Mouse (Mus musculus) T-helper 17 cell (primary cell): ENCODE measurements at regions not wholly inside any gene's neighbourhood (a gene's known extent, or its start where the extent isn't known, plus 50 kb on each side); places are given as distances from the start of the nearest gene placed in this dataset.

Experiments used
- in situ Hi-C, 2 experiments: fragments of 300-600 bp; cut with MboI, MseI; formaldehyde crosslinking; loops; 1 replicate in 1 of 2; 2 replicates in 1 of 2; pipeline ENCODE4 v1.15.1; 2025; ENCODE audit warnings: high pct_unique_total_duplicates in 2 of 2

- in situ Hi-C loops = no loop called here
Observed at GRCm38 (mm10) chr1:42231897-42232296, 463.7 kb upstream of the Pou3f3 start.

GRCm38 (mm10) chr1:42232716-42233115, 462.9 kb upstream of the Pou3f3 start:
- in situ Hi-C loops = no loop called here

- in situ Hi-C loops = no loop called here
Observed at GRCm38 (mm10) chr1:42233289-42233688, 462.3 kb upstream of the Pou3f3 start.

GRCm38 (mm10) chr1:42236466-42237010, 459.0 kb upstream of the Pou3f3 start:
- in situ Hi-C loops = no loop called here

- in situ Hi-C loops = no loop called here
Observed at GRCm38 (mm10) chr1:42238408-42238807, 457.2 kb upstream of the Pou3f3 start.

- in situ Hi-C loops = no loop called here
Observed at GRCm38 (mm10) chr1:42241172-42241571, 454.4 kb upstream of the Pou3f3 start.

- in situ Hi-C loops = no loop called here
Observed at GRCm38 (mm10) chr1:42241601-42242220, 453.9 kb upstream of the Pou3f3 start.

GRCm38 (mm10) chr1:42242586-42243457, 452.7 kb upstream of the Pou3f3 start:
- in situ Hi-C loops = no loop called here

- in situ Hi-C loops = no loop called here
Observed at GRCm38 (mm10) chr1:42243458-42243855, 452.1 kb upstream of the Pou3f3 start.

GRCm38 (mm10) chr1:42243878-42244277, 451.7 kb upstream of the Pou3f3 start:
- in situ Hi-C loops = no loop called here

- in situ Hi-C loops = loop anchor here in 1 of 2 experiments (10.0 kb wide), 1 partner anchor 1352 kb away; no protein-coding TSS in a partner anchor
Observed at GRCm38 (mm10) chr1:42252386-42252785, 443.2 kb upstream of the Pou3f3 start.

GRCm38 (mm10) chr1:42253786-42254185, 441.8 kb upstream of the Pou3f3 start:
- in situ Hi-C loops = loop anchor here in 1 of 2 experiments (10.0 kb wide), 1 partner anchor 1351 kb away; no protein-coding TSS in a partner anchor

- in situ Hi-C loops = loop anchor here in 1 of 2 experiments (10.0 kb wide), 1 partner anchor 1348 kb away; no protein-coding TSS in a partner anchor
Observed at GRCm38 (mm10) chr1:42256911-42257595, 438.5 kb upstream of the Pou3f3 start.

GRCm38 (mm10) chr1:42257801-42258593, 437.6 kb upstream of the Pou3f3 start:
- in situ Hi-C loops = loop anchor here in 1 of 2 experiments (10.0 kb wide), 1 partner anchor 1347 kb away; no protein-coding TSS in a partner anchor

- in situ Hi-C loops = loop anchor here in 1 of 2 experiments (10.0 kb wide), 1 partner anchor 1346 kb away; no protein-coding TSS in a partner anchor
Observed at GRCm38 (mm10) chr1:42258594-42258910, 437.0 kb upstream of the Pou3f3 start.

- in situ Hi-C loops = loop anchor here in 1 of 2 experiments (10.0 kb wide), 1 partner anchor 1345 kb away; no protein-coding TSS in a partner anchor
Observed at GRCm38 (mm10) chr1:42259216-42259977, 436.2 kb upstream of the Pou3f3 start.

- in situ Hi-C loops = no loop called here
Observed at GRCm38 (mm10) chr1:42260033-42260925, 435.3 kb upstream of the Pou3f3 start.

- in situ Hi-C loops = no loop called here
Observed at GRCm38 (mm10) chr1:42261031-42261430, 434.5 kb upstream of the Pou3f3 start.

- in situ Hi-C loops = no loop called here
Observed at GRCm38 (mm10) chr1:42261800-42262199, 433.8 kb upstream of the Pou3f3 start.
